In genomic region chr17:84096345-84097260, GRCm38 (mm10) we compare ENCODE assay signal across 8 mouse cellular contexts.
A peak's percentile ranks its signal among the peaks of the same experiment; 100 is the strongest.
DNase-seq lines count a peak whose midpoint lies in the region; ATAC-seq and TF ChIP-seq lines count a peak whose summit lies in the region.

No protein-coding gene starts in this region.

- DNase-seq in kidney, adult 18-20 months, result peak; percentile 39
- DNase-seq in kidney, adult 8-10 months, result no peak
- DNase-seq in embryo, embryonic 10 days (ENCODE audit: low spot score), result peak; percentile 90
- peak; percentile 75 to 86 for DNase-seq in kidney, postnatal 4 days
- DNase-seq in liver, embryonic 14.5 days (ENCODE audit: low read depth in 3 of 3, low spot score in 3 of 3), result no peak
- DNase-seq in urinary bladder, postnatal 10 days (ENCODE audit: low spot score), result no peak

- TF ChIP-seq CTCF in liver, embryonic 14.5 days (IDR thresholded peaks at IDR 0.05; ENCODE audit: low read depth), result no peak
- TF ChIP-seq CTCF in olfactory bulb, adult 2 months (IDR thresholded peaks at IDR 0.05; ENCODE audit: insufficient read depth, low read depth, low read length), result no peak

- peaks cover 6% of the 10 kb centered on the region for H3K4me1 ChIP-seq in heart, embryonic 11.5 days (ENCODE audit: control insufficient read depth, insufficient read depth, low read length)
- no peaks in the 10 kb centered on the region; a peak in 2 of 4 replicates for H3K4me1 ChIP-seq in liver, embryonic 14.5 days (replicated peaks; ENCODE audit: control insufficient read depth in 2 of 2, insufficient read depth in 2 of 2, low read length in 1 of 2)
- peaks cover 21% of the 10 kb centered on the region for H3K4me1 ChIP-seq in olfactory bulb, adult 2 months (ENCODE audit: control insufficient read depth, insufficient read depth, low read length)

- peaks cover 6% of the 10 kb centered on the region; the same call in 1 of the 2 replicates for H3K27me3 ChIP-seq in heart, embryonic 11.5 days (ENCODE audit: control insufficient read depth, insufficient read depth, low read length)
- H3K27me3 ChIP-seq in liver, embryonic 14.5 days (ENCODE audit: control insufficient read depth, insufficient read depth, low read length), result peaks cover 29% of the 10 kb centered on the region

- H3K9me3 ChIP-seq in heart, embryonic 11.5 days (replicated peaks; ENCODE audit: control insufficient read depth, low read length), result no peaks in the 10 kb centered on the region
- H3K9me3 ChIP-seq in liver, embryonic 14.5 days (ENCODE audit: control insufficient read depth, low read length), result no peaks in the 10 kb centered on the region

- TF ChIP-seq POLR2A in olfactory bulb, adult 2 months (IDR thresholded peaks at IDR 0.05; ENCODE audit: insufficient read depth, low read depth, low read length), result no peak

- peak overlapping the region; percentile 82 for H3K4me2 ChIP-seq in heart, embryonic 11.5 days
- peak overlapping the region; percentile 61 for H3K4me2 ChIP-seq in liver, embryonic 14.5 days (ENCODE audit: low read depth)

- 4% methylated on average over 59 of the region's 59 CpGs for WGBS in heart, embryonic 11.5 days (ENCODE audit: insufficient replicate concordance)
- 8% methylated on average over 59 of the region's 59 CpGs for WGBS in liver, embryonic 14.5 days (ENCODE audit: insufficient replicate concordance)
- 8% methylated on average over 59 of the region's 59 CpGs for WGBS in olfactory bulb, adult 2 months

- peak overlapping the region; percentile 44 for H3K4me3 ChIP-seq in heart, embryonic 11.5 days (ENCODE audit: low read depth, low read length)
- peak overlapping the region; percentile 11 to 41 for H3K4me3 ChIP-seq in liver, embryonic 14.5 days (ENCODE audit: insufficient read depth in 1 of 2, low read depth in 2 of 2, low read length in 2 of 2)
- peak overlapping the region; percentile 37 for H3K4me3 ChIP-seq in olfactory bulb, adult 2 months (ENCODE audit: insufficient read depth, low read depth, low read length)

- no peaks in the 10 kb centered on the region for H3K36me3 ChIP-seq in heart, embryonic 11.5 days (ENCODE audit: control insufficient read depth, insufficient read depth, low read length)
- H3K36me3 ChIP-seq in liver, embryonic 14.5 days (replicated peaks; ENCODE audit: control insufficient read depth, insufficient read depth, low read depth), result no peaks in the 10 kb centered on the region

- TF ChIP-seq EP300 in liver, embryonic 14.5 days (IDR thresholded peaks at IDR 0.05; ENCODE audit: low read depth), result no peak

- H3K9ac ChIP-seq in heart, embryonic 11.5 days (ENCODE audit: low read depth, low read length), result peak overlapping the region; percentile 79
- no peak overlapping the region for H3K9ac ChIP-seq in liver, embryonic 14.5 days (replicated peaks)

- H3K27ac ChIP-seq in heart, embryonic 11.5 days (ENCODE audit: low read depth, low read length), result 0 out of 2 replicates have a peak overlapping the region, but pooled peaks have one; percentile 10
- no peak overlapping the region for H3K27ac ChIP-seq in liver, embryonic 14.5 days
- H3K27ac ChIP-seq in olfactory bulb, adult 2 months (ENCODE audit: insufficient read depth, low read depth, low read length), result peak overlapping the region; percentile 76

- ATAC-seq in heart, embryonic 11.5 days (replicated peaks; ENCODE audit: insufficient number of reproducible peaks, low FRiP score, low TSS enrichment), result no peak
- ATAC-seq in liver, embryonic 14.5 days (ENCODE audit: insufficient read depth), result 0 out of 2 replicates have a peak, but pooled peaks have one; percentile 18

Comparison
In these comparisons a context has a peak if more than half of its experiments do, and no peak if none do; other contexts are left out.
1. DNase-seq: peak in kidney, adult 18-20 months (single experiment), embryo, embryonic 10 days (single experiment) and kidney, postnatal 4 days (2 of 2); none in kidney, adult 8-10 months (0 of 2), liver, embryonic 14.5 days (0 of 3) and urinary bladder, postnatal 10 days (single experiment).
2. Peak in every context shown above with its lines, with median percentiles within 50 percentile points of each other: H3K4me3 ChIP-seq.